Mouse (Mus musculus) MEL (cell line): ENCODE results near the gene Pold4. TPM values are rescaled to one million over a fixed set of nuclear protein-coding genes. Genes with fewer than 3 reads are reported as not detected.

Experiments used
- DNase-seq: peaks from one replicate; pipeline ENCODE4 v3.0.0; 2011; ENCODE audit warnings: low read depth, low spot score
- H3K27ac ChIP-seq: 2 replicates; pipeline ENCODE4 v1.5.1; 2012; ENCODE audit warnings: low read depth, mild to moderate bottlenecking, control low read depth, low read length, moderate library complexity; ENCODE audit not compliant: control insufficient read depth
- H3K27me3 ChIP-seq, 2 experiments: fragments of 150-350 bp in 1 of 2; sonication (generic) in 1 of 2; 2 replicates each; pipeline ENCODE4 v1.6.1; 2012; ENCODE audit warnings: low read length in 2 of 2, mild to moderate bottlenecking in 2 of 2, improper control_type of control experiment in 1 of 2, moderate library complexity in 1 of 2; ENCODE audit not compliant: insufficient read depth in 2 of 2, control insufficient read depth in 1 of 2
- H3K36me3 ChIP-seq, 2 experiments: 2 replicates each; pipeline ENCODE4 v1.6.1; 2012 to 2014; ENCODE audit warnings: low read length in 2 of 2, improper control_type of control experiment in 1 of 2, inconsistent platforms in 1 of 2, mild to moderate bottlenecking in 1 of 2; ENCODE audit not compliant: insufficient read depth in 2 of 2, control insufficient read depth in 1 of 2
- H3K4me1 ChIP-seq, 2 experiments: fragments of 150-350 bp in 1 of 2; sonication (generic) in 1 of 2; 2 replicates each; pipeline ENCODE4 v1.6.1; 2012; ENCODE audit warnings: low read length in 2 of 2, improper control_type of control experiment in 1 of 2, mild to moderate bottlenecking in 1 of 2; ENCODE audit not compliant: insufficient read depth in 2 of 2, control insufficient read depth in 1 of 2
- H3K4me3 ChIP-seq, 2 experiments: fragments of 150-350 bp in 1 of 2; sonication (generic) in 1 of 2; 2 replicates each; pipeline ENCODE4 v1.5.1; 2012; ENCODE audit warnings: low read depth in 2 of 2, low read length in 2 of 2, mild to moderate bottlenecking in 2 of 2, moderate library complexity in 2 of 2, control low read depth in 1 of 2, improper control_type of control experiment in 1 of 2; ENCODE audit not compliant: control insufficient read depth in 1 of 2, insufficient read depth in 1 of 2
- H3K79me2 ChIP-seq: 2 replicates; pipeline ENCODE4 v1.6.1; 2012; ENCODE audit warnings: mild to moderate bottlenecking, low read length, moderate library complexity; ENCODE audit not compliant: control insufficient read depth, poor library complexity, insufficient read depth
- H3K9ac ChIP-seq: 2 replicates; pipeline ENCODE4 v1.6.1; 2012; ENCODE audit warnings: low read depth, mild to moderate bottlenecking, control low read depth, low read length, moderate library complexity; ENCODE audit not compliant: control insufficient read depth, poor library complexity, severe bottlenecking
- H3K9me3 ChIP-seq: fragments of 150-350 bp; sonication (generic); replicated peaks from 2 replicates; pipeline ENCODE4 v1.6.1; 2012; ENCODE audit warnings: mild to moderate bottlenecking, low read length, improper control_type of control experiment, moderate library complexity; ENCODE audit not compliant: insufficient read depth
- CHD2 ChIP-seq: IDR thresholded peaks from 2 replicates; pipeline ENCODE4 v1.6.1; 2011; ENCODE audit warnings: low read length, improper control_type of control experiment
- EP300 ChIP-seq, 2 experiments: IDR thresholded peaks; 2 replicates each; pipeline ENCODE4 v1.6.1; 2011; ENCODE audit warnings: improper control_type of control experiment in 2 of 2, low read length in 2 of 2, low read depth in 1 of 2, mild to moderate bottlenecking in 1 of 2
- ETS1 ChIP-seq: IDR thresholded peaks from 2 replicates; pipeline ENCODE4 v1.6.1; 2012; ENCODE audit warnings: low read depth, mild to moderate bottlenecking, inconsistent platforms, low read length, improper control_type of control experiment, moderate library complexity
- GATA1 ChIP-seq: IDR thresholded peaks from 2 replicates; pipeline ENCODE4 v1.6.1; 2011; ENCODE audit warnings: low read depth, low read length, improper control_type of control experiment
- JUND ChIP-seq: IDR thresholded peaks from 2 replicates; pipeline ENCODE4 v1.6.1; 2011; ENCODE audit warnings: low read depth, mild to moderate bottlenecking, improper control_type of control experiment, low read length
- MAZ ChIP-seq: IDR thresholded peaks from 2 replicates; pipeline ENCODE4 v1.6.1; 2012; ENCODE audit warnings: low read depth, mild to moderate bottlenecking, inconsistent platforms, low read length, improper control_type of control experiment
- NELFE ChIP-seq: IDR thresholded peaks from 2 replicates; pipeline ENCODE4 v1.6.1; 2011; ENCODE audit warnings: low read depth, low read length, improper control_type of control experiment
- POLR2A ChIP-seq, 2 experiments: IDR thresholded peaks; 2 replicates each; pipeline ENCODE4 v1.6.1; 2011 to 2012; ENCODE audit warnings: low read length in 2 of 2, mild to moderate bottlenecking in 2 of 2, control low read depth in 1 of 2, improper control_type of control experiment in 1 of 2, low read depth in 1 of 2, moderate library complexity in 1 of 2; ENCODE audit not compliant: control insufficient read depth in 1 of 2, insufficient read depth in 1 of 2, poor library complexity in 1 of 2
- POLR2AphosphoS2 ChIP-seq: IDR thresholded peaks from 2 replicates; pipeline ENCODE4 v1.6.1; 2011; ENCODE audit warnings: low read length, improper control_type of control experiment
- POLR2AphosphoS5 ChIP-seq: IDR thresholded peaks from 2 replicates; pipeline ENCODE4 v1.6.1; 2012; ENCODE audit warnings: low read depth, borderline replicate concordance, mild to moderate bottlenecking, inconsistent platforms, low read length, moderate library complexity, mixed read lengths
- RAD21 ChIP-seq: IDR thresholded peaks from 2 replicates; pipeline ENCODE4 v1.6.1; 2011; ENCODE audit warnings: mild to moderate bottlenecking, low read depth, low read length, improper control_type of control experiment
- SIN3A ChIP-seq: IDR thresholded peaks from 2 replicates; pipeline ENCODE4 v1.6.1; 2012; ENCODE audit warnings: low read length, improper control_type of control experiment, inconsistent platforms
- TBP ChIP-seq: IDR thresholded peaks from 2 replicates; pipeline ENCODE4 v1.8.0; 2011; ENCODE audit warnings: low read depth, low read length, improper control_type of control experiment
- polyA plus RNA-seq, 2 experiments: library from polyadenylated mRNA; stranded (reverse) in 1 of 2; unstranded in 1 of 2; fragments of >175 nt in 1 of 2; fragments of >200 nt in 1 of 2; gene quantifications; 2 replicates each; pipeline versions ENCODE4 v1.2.1 to v1.2.4; 2012; ENCODE audit warnings: low replicate concordance in 2 of 2, low read depth in 1 of 2; ENCODE audit not compliant: insufficient read length in 2 of 2, insufficient read depth in 1 of 2, missing spikeins in 1 of 2
- total RNA-seq: library from RNA; depleted of rRNA; stranded (reverse); fragments of 300-350 nt; gene quantifications from 2 replicates; pipeline ENCODE4 v1.2.3, GENCODE M21; 2012

Pold4 gene
- total and polyA plus RNA-seq, 3 experiments, result 18.5 to 40.4 TPM; not detected in 1

GRCm38 (mm10) chr19:4220416-4220815 lies 11.3 kb upstream of the Pold4 start:
- Histone ChIP-seq H3K9ac (peak overlapping the region; percentile 50), H3K4me3 (peak overlapping the region in 1 of 2 experiments; percentile 3; a peak in 1 of 4 replicates), H3K4me1 (peaks cover 16 to 36% of the 10 kb centered on the region in 2 experiments), H3K36me3 (peaks cover 0 to 32% of the 10 kb centered on the region in 2 experiments; a peak in 2 of 4 replicates), H3K27ac (peak overlapping the region; percentile 84), H3K9me3 (no peaks in the 10 kb centered on the region), H3K79me2 (no peaks in the 10 kb centered on the region; the same call in 1 of the 2 replicates), H3K27me3 (peaks cover 0 to 2% of the 10 kb centered on the region in 2 experiments; a peak in 3 of 4 replicates)
- peak; percentile 40 for DNase-seq
- TF ChIP-seq MAZ (peak; percentile 70; the same call in 1 of the 2 replicates), TBP (no peak), ETS1 (peak; percentile 17; the same call in 1 of the 2 replicates), POLR2AphosphoS2 (no peak), JUND (no peak), SIN3A (0 out of 2 replicates have a peak, but pooled peaks have one; percentile 33), RAD21 (no peak)

DNA sequence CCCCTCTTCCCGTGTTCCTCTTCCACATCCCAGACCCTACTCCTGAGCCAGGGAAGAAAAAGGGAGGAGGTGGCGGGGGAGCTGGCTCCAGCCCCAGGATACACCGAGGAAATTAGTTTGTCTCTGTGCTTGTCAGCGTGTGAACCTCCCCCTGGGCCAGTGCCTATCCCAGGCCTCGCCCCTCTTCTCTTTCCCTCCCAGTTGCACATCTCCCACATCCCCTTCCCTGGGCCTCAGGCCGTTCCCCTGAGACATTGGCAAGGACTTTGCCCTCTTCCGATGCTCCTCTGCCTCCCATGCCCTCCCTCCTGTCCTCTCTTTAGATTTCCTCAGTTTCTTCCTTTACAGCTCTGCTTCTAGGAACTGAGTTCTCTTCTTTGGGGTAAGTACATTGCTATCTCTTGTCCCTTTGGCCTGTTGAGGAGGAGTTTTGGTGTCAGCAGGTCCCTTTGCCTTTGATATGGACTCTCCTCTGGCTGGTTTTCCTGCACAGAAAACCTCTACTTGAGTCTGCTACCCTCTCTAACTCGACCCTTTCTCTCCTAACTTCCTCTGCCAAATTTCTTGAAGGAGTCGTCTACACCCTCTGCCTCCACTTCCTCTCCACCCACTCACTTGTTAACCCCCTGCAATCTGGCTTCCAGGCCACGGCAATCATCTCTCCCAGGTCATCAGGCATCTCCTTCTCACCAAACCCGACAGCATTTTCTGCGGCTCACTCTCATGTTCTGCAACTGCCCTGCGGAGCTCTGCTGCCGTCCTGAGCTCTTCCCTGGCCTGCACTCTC lies 10.5 kb upstream of the Pold4 start:
- no peaks in the 10 kb centered on the region; a peak in 1 of 4 replicates for H3K27me3 ChIP-seq
- H3K9ac ChIP-seq, result peak overlapping the region; percentile 50
- H3K36me3 ChIP-seq, result peaks cover 0 to 32% of the 10 kb centered on the region in 2 experiments; a peak in 2 of 4 replicates

DNA sequence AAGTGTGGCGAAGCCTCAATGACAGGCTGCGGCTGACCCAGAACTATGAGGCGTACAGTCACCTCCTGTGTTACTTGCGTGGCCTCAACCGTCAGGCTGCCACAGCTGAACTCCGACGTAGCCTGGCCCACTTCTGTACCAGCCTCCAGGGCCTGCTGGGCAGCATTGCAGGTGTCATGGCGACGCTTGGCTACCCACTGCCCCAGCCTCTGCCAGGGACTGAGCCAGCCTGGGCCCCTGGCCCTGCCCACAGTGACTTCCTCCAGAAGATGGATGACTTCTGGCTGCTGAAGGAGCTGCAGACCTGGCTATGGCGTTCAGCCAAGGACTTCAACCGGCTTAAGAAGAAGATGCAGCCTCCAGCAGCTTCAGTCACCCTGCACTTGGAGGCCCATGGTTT lies 9.5 kb upstream of the Pold4 start:
- no peak for TF ChIP-seq POLR2AphosphoS5
- TF ChIP-seq EP300 (IDR thresholded peaks at IDR 0.05; ENCODE audit: low read depth in 1 of 2, low read length in 2 of 2), result 0 out of 4 replicates have a peak, but pooled peaks of 1 of the 2 experiments have one; percentile 14
- TF ChIP-seq, all 39 proteins: peak for 1
- Histone ChIP-seq H3K27me3 (no peaks in the 10 kb centered on the region), H3K4me1 (peaks cover 16 to 36% of the 10 kb centered on the region in 2 experiments), H3K36me3 (peaks cover 0 to 32% of the 10 kb centered on the region in 2 experiments; a peak in 2 of 4 replicates), H3K4me3 (no peak overlapping the region), H3K9ac (peak overlapping the region; percentile 27; the same call in 1 of the 2 replicates), H3K79me2 (no peaks in the 10 kb centered on the region; the same call in 1 of the 2 replicates), H3K9me3 (no peaks in the 10 kb centered on the region), H3K27ac (peak overlapping the region; percentile 84; the same call in 1 of the 2 replicates)
- DNase-seq, result peak; percentile 75

More for the DNA sequence above, 10.5 kb upstream of the Pold4 start:
- peak; percentile 79 for DNase-seq
- peak overlapping the region; percentile 22 to 24; a peak in 3 of 4 replicates for H3K4me3 ChIP-seq
- H3K9me3 ChIP-seq, result no peaks in the 10 kb centered on the region
- peaks cover 16 to 36% of the 10 kb centered on the region in 2 experiments for H3K4me1 ChIP-seq
- TF ChIP-seq TBP (peak; percentile 67), GATA1 (0 out of 2 replicates have a peak, but pooled peaks have one; percentile 18), EP300 (IDR thresholded peaks at IDR 0.05; ENCODE audit: low read depth in 1 of 2, low read length in 2 of 2) (peak; percentile 50 to 58; a peak in 2 of 4 replicates), POLR2A (IDR thresholded peaks at IDR 0.05; ENCODE audit: control insufficient read depth in 1 of 2, insufficient read depth in 1 of 2, low read depth in 1 of 2, low read length in 2 of 2, poor library complexity in 1 of 2) (peak in 1 of 2 experiments; percentile 67; a peak in 2 of 4 replicates), NELFE (peak; percentile 30; the same call in 1 of the 2 replicates), CHD2 (no peak)
- H3K79me2 ChIP-seq, result no peaks in the 10 kb centered on the region; the same call in 1 of the 2 replicates
- H3K27ac ChIP-seq, result peak overlapping the region; percentile 84
